Mouse (Mus musculus): ENCODE data around the gene Nr6a1. TPM values are rescaled to one million over a fixed set of nuclear protein-coding genes. Genes with fewer than 3 reads are reported as not detected.
A peak's percentile ranks its signal among the peaks of the same experiment; 100 is the strongest.

The Nr6a1 gene
- polyA plus RNA-seq, 1 experiment from 2014 or later, result 1.9 TPM

DNA sequence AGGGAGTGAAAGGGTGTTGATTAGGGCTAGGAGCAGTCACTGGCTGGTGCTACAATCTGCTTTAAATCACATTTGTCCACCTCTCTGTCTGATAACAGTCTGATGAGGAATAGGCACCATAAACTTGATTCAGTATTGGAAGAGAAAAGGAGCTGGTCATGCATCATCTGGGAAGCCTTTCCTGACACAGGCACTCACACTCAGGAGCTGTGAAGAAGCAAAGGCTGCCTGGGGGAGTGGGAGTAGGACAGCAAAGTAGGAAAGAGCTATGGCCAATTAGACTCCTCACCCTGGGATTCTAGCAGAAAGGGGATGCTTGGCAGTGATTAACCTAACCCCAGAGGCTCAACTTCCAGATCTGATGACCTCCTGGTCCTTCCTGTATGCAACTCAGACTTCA lies 191.7 kb downstream of the Nr6a1 start:
- ATAC-seq (replicated peaks; ENCODE audit: insufficient number of reproducible peaks, low FRiP score, low TSS enrichment), result no peak
- Histone ChIP-seq H3K36me3 (ENCODE audit: control insufficient read depth, insufficient read depth, low read length) (no peaks in the 10 kb centered on the region), H3K27me3 (ENCODE audit: control insufficient read depth, insufficient read depth, low read length) (no peaks in the 10 kb centered on the region), H3K4me2 (no peak overlapping the region), H3K9ac (ENCODE audit: low read depth, low read length) (no peak overlapping the region), H3K9me3 (replicated peaks; ENCODE audit: control insufficient read depth, low read length) (no peaks in the 10 kb centered on the region), H3K4me1 (ENCODE audit: control insufficient read depth, insufficient read depth, low read length) (no peaks in the 10 kb centered on the region), H3K4me3 (ENCODE audit: low read depth, low read length) (no peak overlapping the region), H3K27ac (ENCODE audit: low read depth, low read length) (no peak overlapping the region)

- no peak overlapping the region for H3K27ac ChIP-seq (ENCODE audit: low read depth, low read length)
- H3K9ac ChIP-seq (ENCODE audit: low read depth, low read length), result no peak overlapping the region
- no peaks in the 10 kb centered on the region for H3K27me3 ChIP-seq (ENCODE audit: control insufficient read depth, insufficient read depth, low read length)
- H3K4me1 ChIP-seq (ENCODE audit: control insufficient read depth, insufficient read depth, low read length), result no peaks in the 10 kb centered on the region
- no peaks in the 10 kb centered on the region for H3K9me3 ChIP-seq (replicated peaks; ENCODE audit: control insufficient read depth, low read length)
- H3K4me2 ChIP-seq, result no peak overlapping the region
- no peaks in the 10 kb centered on the region for H3K36me3 ChIP-seq (ENCODE audit: control insufficient read depth, insufficient read depth, low read length)
- ATAC-seq (replicated peaks; ENCODE audit: insufficient number of reproducible peaks, low FRiP score, low TSS enrichment), result no peak
- H3K4me3 ChIP-seq (ENCODE audit: low read depth, low read length), result no peak overlapping the region
- 58% methylated on average over 5 of the region's 5 CpGs for WGBS (ENCODE audit: insufficient replicate concordance)
Measured at GRCm38 (mm10) chr2:38734721-38735120, 192.8 kb downstream of the Nr6a1 start.

- Histone ChIP-seq H3K4me2 (no peak overlapping the region), H3K9me3 (replicated peaks; ENCODE audit: control insufficient read depth, low read length) (no peaks in the 10 kb centered on the region), H3K4me3 (ENCODE audit: low read depth, low read length) (no peak overlapping the region), H3K27ac (ENCODE audit: low read depth, low read length) (no peak overlapping the region), H3K36me3 (ENCODE audit: control insufficient read depth, insufficient read depth, low read length) (no peaks in the 10 kb centered on the region), H3K27me3 (ENCODE audit: control insufficient read depth, insufficient read depth, low read length) (no peaks in the 10 kb centered on the region), H3K4me1 (ENCODE audit: control insufficient read depth, insufficient read depth, low read length) (no peaks in the 10 kb centered on the region), H3K9ac (ENCODE audit: low read depth, low read length) (no peak overlapping the region)
- WGBS (ENCODE audit: insufficient replicate concordance), result 90% methylated on average over 6 of the region's 6 CpGs
- ATAC-seq (replicated peaks; ENCODE audit: insufficient number of reproducible peaks, low FRiP score, low TSS enrichment), result no peak
Measured at GRCm38 (mm10) chr2:38730331-38730827, 197.1 kb downstream of the Nr6a1 start.

GRCm38 (mm10) chr2:38725427-38725826 lies 202.1 kb downstream of the Nr6a1 start:
- no peak overlapping the region for H3K27ac ChIP-seq (ENCODE audit: low read depth, low read length)
- 70% methylated on average over 3 of the region's 3 CpGs for WGBS (ENCODE audit: insufficient replicate concordance)
- H3K4me2 ChIP-seq, result no peak overlapping the region
- no peaks in the 10 kb centered on the region for H3K36me3 ChIP-seq (ENCODE audit: control insufficient read depth, insufficient read depth, low read length)
- H3K4me1 ChIP-seq (ENCODE audit: control insufficient read depth, insufficient read depth, low read length), result no peaks in the 10 kb centered on the region
- no peaks in the 10 kb centered on the region for H3K27me3 ChIP-seq (ENCODE audit: control insufficient read depth, insufficient read depth, low read length)
- no peak overlapping the region for H3K9ac ChIP-seq (ENCODE audit: low read depth, low read length)
- no peaks in the 10 kb centered on the region for H3K9me3 ChIP-seq (replicated peaks; ENCODE audit: control insufficient read depth, low read length)
- no peak for ATAC-seq (replicated peaks; ENCODE audit: insufficient number of reproducible peaks, low FRiP score, low TSS enrichment)
- no peak overlapping the region for H3K4me3 ChIP-seq (ENCODE audit: low read depth, low read length)

DNA sequence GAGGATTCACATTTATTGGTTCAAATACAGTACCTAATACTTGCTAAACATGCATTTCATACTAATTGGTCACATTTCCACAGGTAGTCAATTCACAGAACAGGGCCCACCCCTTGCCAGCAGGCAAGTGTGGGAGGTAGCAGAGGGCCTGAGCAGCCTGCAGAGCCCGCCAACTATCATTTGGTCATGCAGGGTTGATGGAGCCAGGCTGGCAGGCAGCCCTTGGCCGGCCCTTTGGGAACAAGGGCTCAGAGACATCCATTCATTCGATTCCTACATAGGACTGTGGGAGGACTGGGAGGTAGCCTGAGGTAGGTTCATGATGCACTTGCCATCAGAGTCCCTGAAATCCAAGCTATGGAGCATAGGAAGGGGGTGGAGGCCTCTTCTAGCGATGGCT lies 204.1 kb downstream of the Nr6a1 start:
- peaks cover 12% of the 10 kb centered on the region for H3K4me1 ChIP-seq (ENCODE audit: control insufficient read depth, insufficient read depth, low read length)
- H3K4me3 ChIP-seq (ENCODE audit: low read depth, low read length), result no peak overlapping the region
- ATAC-seq (replicated peaks; ENCODE audit: insufficient number of reproducible peaks, low FRiP score, low TSS enrichment), result no peak
- H3K4me2 ChIP-seq, result no peak overlapping the region
- no peaks in the 10 kb centered on the region for H3K36me3 ChIP-seq (ENCODE audit: control insufficient read depth, insufficient read depth, low read length)
- no peaks in the 10 kb centered on the region for H3K9me3 ChIP-seq (replicated peaks; ENCODE audit: control insufficient read depth, low read length)
- WGBS (ENCODE audit: insufficient replicate concordance), result 73% methylated on average over 4 of the region's 4 CpGs
- no peak overlapping the region for H3K27ac ChIP-seq (ENCODE audit: low read depth, low read length)
- 0 out of 2 replicates have a peak, but pooled peaks cover 4% of the 10 kb centered on the region for H3K27me3 ChIP-seq (ENCODE audit: control insufficient read depth, insufficient read depth, low read length)
- no peak overlapping the region for H3K9ac ChIP-seq (ENCODE audit: low read depth, low read length)

DNA sequence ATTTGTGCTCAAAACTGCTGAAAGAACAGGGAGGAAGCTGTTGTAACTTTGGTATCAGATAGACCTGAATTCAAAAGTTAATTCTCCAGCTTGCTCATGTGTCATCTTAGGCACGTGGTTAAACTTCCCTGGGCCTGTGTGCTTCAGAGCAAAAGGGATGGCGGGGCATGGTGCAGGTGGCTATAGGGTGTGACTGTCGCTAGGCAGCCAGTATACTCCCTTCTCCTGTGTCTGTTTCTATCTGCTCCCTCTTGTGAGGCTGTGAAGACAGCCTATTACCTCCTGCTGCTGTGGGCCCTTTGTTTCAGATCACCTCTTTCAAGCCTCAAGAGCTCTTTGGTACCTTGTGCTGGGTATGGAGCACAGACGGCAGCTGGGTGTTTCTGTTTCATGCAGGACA lies 205.4 kb downstream of the Nr6a1 start:
- Histone ChIP-seq H3K4me1 (ENCODE audit: control insufficient read depth, insufficient read depth, low read length) (peaks cover 12% of the 10 kb centered on the region), H3K4me3 (ENCODE audit: low read depth, low read length) (no peak overlapping the region), H3K4me2 (no peak overlapping the region), H3K27me3 (ENCODE audit: control insufficient read depth, insufficient read depth, low read length) (0 out of 2 replicates have a peak, but pooled peaks cover 4% of the 10 kb centered on the region), H3K9me3 (replicated peaks; ENCODE audit: control insufficient read depth, low read length) (no peaks in the 10 kb centered on the region), H3K27ac (ENCODE audit: low read depth, low read length) (no peak overlapping the region), H3K9ac (ENCODE audit: low read depth, low read length) (no peak overlapping the region), H3K36me3 (ENCODE audit: control insufficient read depth, insufficient read depth, low read length) (no peaks in the 10 kb centered on the region)
- 58% methylated on average over 4 of the region's 4 CpGs for WGBS (ENCODE audit: insufficient replicate concordance)
- no peak for ATAC-seq (replicated peaks; ENCODE audit: insufficient number of reproducible peaks, low FRiP score, low TSS enrichment)

DNA sequence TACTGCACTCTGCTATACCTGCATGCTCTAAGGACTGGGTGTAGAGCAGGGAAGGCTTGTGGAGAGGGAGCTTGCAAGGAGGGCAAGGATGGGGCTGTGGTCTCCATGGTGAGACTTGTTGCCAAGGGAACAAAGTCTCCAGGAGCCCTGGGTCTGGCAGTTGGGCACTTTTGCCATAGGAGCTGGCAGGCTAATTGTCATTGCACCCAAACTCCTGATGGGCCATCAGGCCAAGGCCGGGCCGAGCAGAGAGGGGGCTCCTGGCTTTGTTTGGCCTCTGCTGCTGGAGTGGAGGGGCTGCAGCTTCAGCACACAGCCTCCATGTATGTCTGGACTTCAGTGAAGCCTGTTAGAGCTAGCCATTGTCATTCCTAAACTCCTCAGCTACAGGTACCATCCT lies 206.8 kb downstream of the Nr6a1 start:
- Histone ChIP-seq H3K9me3 (replicated peaks; ENCODE audit: control insufficient read depth, low read length) (no peaks in the 10 kb centered on the region), H3K4me2 (no peak overlapping the region), H3K4me1 (ENCODE audit: control insufficient read depth, insufficient read depth, low read length) (peaks cover 12% of the 10 kb centered on the region), H3K27ac (ENCODE audit: low read depth, low read length) (no peak overlapping the region), H3K27me3 (ENCODE audit: control insufficient read depth, insufficient read depth, low read length) (0 out of 2 replicates have a peak, but pooled peaks cover 6% of the 10 kb centered on the region), H3K9ac (ENCODE audit: low read depth, low read length) (no peak overlapping the region), H3K4me3 (ENCODE audit: low read depth, low read length) (no peak overlapping the region), H3K36me3 (ENCODE audit: control insufficient read depth, insufficient read depth, low read length) (no peaks in the 10 kb centered on the region)
- ATAC-seq (replicated peaks; ENCODE audit: insufficient number of reproducible peaks, low FRiP score, low TSS enrichment), result no peak
- WGBS (ENCODE audit: insufficient replicate concordance), result 86% methylated on average over 2 of the region's 2 CpGs

DNA sequence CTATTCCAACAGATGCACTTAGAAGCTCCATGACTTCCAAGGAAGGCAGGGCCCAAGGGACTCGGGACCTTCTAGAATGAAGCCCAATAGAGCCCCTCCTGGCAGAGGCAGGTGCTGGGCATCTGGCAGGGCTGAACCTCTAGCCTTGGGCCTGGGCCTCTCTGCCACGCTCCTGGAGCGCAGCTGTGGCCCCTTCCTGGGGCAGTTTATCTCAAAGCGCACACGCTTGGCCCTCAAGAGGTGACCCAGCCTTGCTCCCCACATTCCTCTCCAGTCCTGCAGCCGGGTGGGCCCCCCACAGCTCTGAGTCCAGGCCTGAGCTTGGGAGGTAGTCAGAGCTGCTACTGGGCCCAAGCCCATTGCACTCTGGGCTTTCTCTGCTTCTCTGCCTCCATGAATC lies 208.1 kb downstream of the Nr6a1 start:
- Histone ChIP-seq H3K9ac (ENCODE audit: low read depth, low read length) (no peak overlapping the region), H3K27me3 (ENCODE audit: control insufficient read depth, insufficient read depth, low read length) (peaks cover 11% of the 10 kb centered on the region)
- no peak for ATAC-seq (replicated peaks; ENCODE audit: insufficient number of reproducible peaks, low FRiP score, low TSS enrichment)

GRCm38 (mm10) chr2:38718676-38719075 lies 208.8 kb downstream of the Nr6a1 start:
- WGBS (ENCODE audit: insufficient replicate concordance), result 35% methylated on average over 8 of the region's 8 CpGs
- ATAC-seq (replicated peaks; ENCODE audit: insufficient number of reproducible peaks, low FRiP score, low TSS enrichment), result peak; percentile 41; the same call in 1 of the 2 replicates
- no peak overlapping the region for H3K4me3 ChIP-seq (ENCODE audit: low read depth, low read length)
- no peaks in the 10 kb centered on the region for H3K36me3 ChIP-seq (ENCODE audit: control insufficient read depth, insufficient read depth, low read length)
- no peak overlapping the region for H3K4me2 ChIP-seq
- H3K4me1 ChIP-seq (ENCODE audit: control insufficient read depth, insufficient read depth, low read length), result peaks cover 12% of the 10 kb centered on the region
- no peaks in the 10 kb centered on the region for H3K9me3 ChIP-seq (replicated peaks; ENCODE audit: control insufficient read depth, low read length)
- peaks cover 18% of the 10 kb centered on the region for H3K27me3 ChIP-seq (ENCODE audit: control insufficient read depth, insufficient read depth, low read length)
- no peak overlapping the region for H3K27ac ChIP-seq (ENCODE audit: low read depth, low read length)
- H3K9ac ChIP-seq (ENCODE audit: low read depth, low read length), result no peak overlapping the region

More for the DNA sequence above, 208.1 kb downstream of the Nr6a1 start:
- no peak overlapping the region for H3K4me2 ChIP-seq
- H3K4me3 ChIP-seq (ENCODE audit: low read depth, low read length), result no peak overlapping the region
- H3K4me1 ChIP-seq (ENCODE audit: control insufficient read depth, insufficient read depth, low read length), result peaks cover 12% of the 10 kb centered on the region
- no peaks in the 10 kb centered on the region for H3K9me3 ChIP-seq (replicated peaks; ENCODE audit: control insufficient read depth, low read length)
- 45% methylated on average over 6 of the region's 6 CpGs for WGBS (ENCODE audit: insufficient replicate concordance)
- no peak overlapping the region for H3K27ac ChIP-seq (ENCODE audit: low read depth, low read length)
- no peaks in the 10 kb centered on the region for H3K36me3 ChIP-seq (ENCODE audit: control insufficient read depth, insufficient read depth, low read length)

All from heart, embryonic 11.5 days (tissue).